Mouse (Mus musculus) kidney, adult 2 months (tissue): ENCODE measurements at regions not wholly inside any gene's neighbourhood (a gene's known extent, or its start where the extent isn't known, plus 50 kb on each side); places are given as distances from the start of the nearest gene placed in this dataset.

Experiments
- DNase-seq: peaks from one replicate; pipeline ENCODE4 v3.0.0; 2021
- H3K27ac ChIP-seq: fragments of 200-500 bp; 2 replicates; pipeline ENCODE4 v1.5.1; 2012; ENCODE audit warnings: low read depth, low read length, control low read depth, inconsistent platforms; ENCODE audit not compliant: insufficient read depth
- H3K27me3 ChIP-seq: fragments of 200-500 bp; replicated peaks from 2 replicates; pipeline ENCODE4 v1.6.1; 2012; ENCODE audit warnings: mild to moderate bottlenecking, moderate library complexity, low read length, inconsistent platforms; ENCODE audit not compliant: control insufficient read depth, insufficient read depth
- H3K36me3 ChIP-seq: fragments of 200-500 bp; 2 replicates; pipeline ENCODE4 v1.6.1; 2012; ENCODE audit warnings: mild to moderate bottlenecking, moderate library complexity, low read length, inconsistent platforms; ENCODE audit not compliant: control insufficient read depth, insufficient read depth
- H3K4me1 ChIP-seq: fragments of 200-500 bp; 2 replicates; pipeline ENCODE4 v1.6.1; 2011; ENCODE audit warnings: low read length; ENCODE audit not compliant: control insufficient read depth, insufficient read depth
- H3K4me3 ChIP-seq: fragments of 200-500 bp; 2 replicates; pipeline ENCODE4 v1.5.1; 2011; ENCODE audit warnings: mild to moderate bottlenecking, low read depth, low read length, control low read depth; ENCODE audit not compliant: insufficient read depth
- CTCF ChIP-seq: fragments of 200-500 bp; conservative IDR thresholded peaks from 2 replicates; pipeline ENCODE4 v1.5.1; 2011; ENCODE audit warnings: low read depth, mild to moderate bottlenecking, control low read depth, low read length, moderate library complexity, mixed read lengths; ENCODE audit not compliant: insufficient read depth, insufficient read length
- POLR2A ChIP-seq: fragments of 200-500 bp; IDR thresholded peaks from one replicate; pipeline ENCODE4 v1.6.1; 2011; ENCODE audit warnings: low read depth, low read length, control low read depth
- WGBS: fragments of 180-500 bp; shearing (Covaris S2); methylation state at CpG from one replicate; pipeline ENCODE4 v1.1.7; 2018; 5-methylcytosine and 5-hydroxymethylcytosine counted together

DNA sequence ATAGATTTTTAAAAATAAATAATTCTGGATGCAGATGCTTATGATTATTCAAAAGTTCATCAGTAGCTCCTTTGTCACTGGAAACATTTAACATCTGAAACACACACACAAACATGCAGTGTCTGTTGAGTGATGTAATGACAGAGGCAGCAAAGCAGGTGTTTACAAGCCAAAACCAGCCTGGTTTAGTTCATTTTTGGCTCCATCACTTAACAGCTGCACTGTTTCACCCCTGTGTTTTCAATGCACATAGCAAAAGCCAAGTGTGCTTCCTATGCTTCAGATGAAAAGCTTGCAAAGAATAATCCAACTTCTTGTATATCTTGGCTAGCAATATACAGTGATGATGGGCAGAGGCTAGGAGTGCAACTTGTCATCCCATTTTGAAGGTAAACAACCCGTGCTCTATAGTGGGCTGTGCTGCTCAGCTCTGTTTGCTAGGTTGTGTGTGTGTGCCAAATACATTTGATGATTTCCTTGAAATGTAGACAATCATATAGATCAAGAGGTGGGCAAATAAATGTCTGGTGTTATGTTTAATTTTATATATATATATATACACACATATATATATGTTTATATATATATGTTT is 345.9 kb upstream of the Gm9747 start:
- Histone ChIP-seq H3K27me3 (no peaks in the 10 kb centered on the region), H3K27ac (no peak overlapping the region), H3K4me1 (no peaks in the 10 kb centered on the region), H3K36me3 (no peaks in the 10 kb centered on the region), H3K4me3 (no peak overlapping the region)
- WGBS = 70% methylated on average over 1 of the region's 1 CpGs
- no peak for TF ChIP-seq CTCF
- no peak for TF ChIP-seq POLR2A
- DNase-seq = no peak

GRCm38 (mm10) chr1:81897241-81897640 is 335.7 kb upstream of the Gm9747 start:
- no peak for DNase-seq
- no peaks in the 10 kb centered on the region for H3K27me3 ChIP-seq
- H3K27ac ChIP-seq = no peak overlapping the region
- TF ChIP-seq CTCF (no peak), POLR2A (no peak)
- no peaks in the 10 kb centered on the region for H3K36me3 ChIP-seq
- no peak overlapping the region for H3K4me3 ChIP-seq
- no peaks in the 10 kb centered on the region for H3K4me1 ChIP-seq
- WGBS = 77% methylated on average over 3 of the region's 3 CpGs

GRCm38 (mm10) chr1:81900843-81901242 is 332.1 kb upstream of the Gm9747 start:
- Histone ChIP-seq H3K4me1 (no peaks in the 10 kb centered on the region), H3K4me3 (no peak overlapping the region), H3K27ac (no peak overlapping the region), H3K36me3 (no peaks in the 10 kb centered on the region), H3K27me3 (no peaks in the 10 kb centered on the region)
- TF ChIP-seq POLR2A = no peak
- TF ChIP-seq CTCF = no peak
- WGBS = 64% methylated on average over 7 of the region's 7 CpGs
- DNase-seq = no peak

DNA sequence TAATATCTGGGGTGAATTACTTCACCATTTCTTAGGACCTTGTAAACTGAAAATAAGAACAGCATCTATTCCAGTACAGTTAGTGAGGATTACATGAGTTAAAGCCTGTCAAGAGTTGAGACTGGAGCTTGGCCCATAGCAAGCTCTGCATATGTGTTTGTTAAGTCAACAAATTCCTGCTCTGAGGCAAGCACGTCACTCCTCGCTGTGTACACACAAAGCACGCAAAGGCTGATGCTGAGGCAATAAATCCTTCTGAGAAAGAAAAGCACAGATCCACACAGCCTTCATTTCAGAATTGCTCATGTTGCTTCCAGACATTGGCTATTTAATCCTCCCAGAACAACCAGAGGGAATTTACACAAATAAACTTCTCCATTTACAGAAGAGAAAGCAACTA is 328.9 kb upstream of the Gm9747 start:
- peak; percentile 15 for DNase-seq
- Histone ChIP-seq H3K27ac (no peak overlapping the region), H3K36me3 (no peaks in the 10 kb centered on the region), H3K4me1 (no peaks in the 10 kb centered on the region), H3K27me3 (no peaks in the 10 kb centered on the region), H3K4me3 (no peak overlapping the region)
- no peak for TF ChIP-seq CTCF
- no peak for TF ChIP-seq POLR2A
- WGBS = 29% methylated on average over 3 of the region's 3 CpGs

GRCm38 (mm10) chr1:81912607-81913006 is 320.3 kb upstream of the Gm9747 start:
- no peak overlapping the region for H3K27ac ChIP-seq
- no peak for DNase-seq
- peaks cover 4% of the 10 kb centered on the region; the same call in 1 of the 2 replicates for H3K4me1 ChIP-seq
- no peaks in the 10 kb centered on the region for H3K36me3 ChIP-seq
- TF ChIP-seq POLR2A = no peak
- TF ChIP-seq CTCF = no peak
- no peaks in the 10 kb centered on the region for H3K27me3 ChIP-seq
- no peak overlapping the region for H3K4me3 ChIP-seq

- no peak overlapping the region for H3K4me3 ChIP-seq
- no peaks in the 10 kb centered on the region for H3K36me3 ChIP-seq
- WGBS = 81% methylated on average over 4 of the region's 4 CpGs
- H3K27me3 ChIP-seq = no peaks in the 10 kb centered on the region
- H3K4me1 ChIP-seq = peaks cover 4% of the 10 kb centered on the region; the same call in 1 of the 2 replicates
- no peak for DNase-seq
- no peak overlapping the region for H3K27ac ChIP-seq
- no peak for TF ChIP-seq CTCF
Observed at GRCm38 (mm10) chr1:81913561-81913964, 319.3 kb upstream of the Gm9747 start.

DNA sequence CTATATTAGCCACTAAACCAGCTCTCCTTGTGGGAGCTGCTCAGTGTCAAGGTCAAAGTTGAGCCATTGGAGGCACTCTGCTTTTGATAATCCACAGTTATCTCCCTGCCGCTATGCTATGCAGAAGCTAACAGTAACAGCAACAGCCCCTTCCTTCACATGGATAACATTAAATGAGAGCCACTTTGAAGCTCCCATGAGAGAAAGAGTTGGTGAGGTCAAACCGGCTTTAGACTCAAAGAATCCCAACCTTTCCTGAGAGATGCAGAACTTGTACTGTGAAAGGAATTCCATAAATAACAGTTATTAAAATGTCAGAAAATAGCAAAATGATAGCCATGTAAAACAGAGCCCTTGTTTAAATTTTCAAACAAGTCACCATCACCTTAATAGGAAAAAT is 316.1 kb upstream of the Gm9747 start:
- H3K27ac ChIP-seq = 0 out of 2 replicates have a peak overlapping the region, but pooled peaks have one; percentile 60
- TF ChIP-seq POLR2A (no peak), CTCF (no peak)
- peaks cover 4% of the 10 kb centered on the region; the same call in 1 of the 2 replicates for H3K4me1 ChIP-seq
- 41% methylated on average over 2 of the region's 2 CpGs for WGBS
- H3K4me3 ChIP-seq = no peak overlapping the region
- H3K27me3 ChIP-seq = no peaks in the 10 kb centered on the region
- no peak for DNase-seq
- no peaks in the 10 kb centered on the region for H3K36me3 ChIP-seq

GRCm38 (mm10) chr1:81927721-81928120 is 305.2 kb upstream of the Gm9747 start:
- DNase-seq = no peak
- Histone ChIP-seq H3K27ac (no peak overlapping the region), H3K27me3 (no peaks in the 10 kb centered on the region), H3K36me3 (no peaks in the 10 kb centered on the region), H3K4me3 (no peak overlapping the region), H3K4me1 (no peaks in the 10 kb centered on the region)
- WGBS = 83% methylated on average over 5 of the region's 5 CpGs
- no peak for TF ChIP-seq POLR2A
- no peak for TF ChIP-seq CTCF
